Mouse (Mus musculus) neural tube, embryonic 13.5 days (tissue): ENCODE measurements at regions not wholly inside any gene's neighbourhood (a gene's known extent, or its start where the extent isn't known, plus 50 kb on each side); places are given as distances from the start of the nearest gene placed in this dataset.
"Not testable (repeated sequence)": the region's sequence is repeated elsewhere in the genome, so short reads cannot be mapped to it uniquely, and the experiment has no call there.

Experiments
- ATAC-seq: fragments of 200-750 bp; cut with Nextera tagmentation; 2 replicates; pipeline ENCODE4 v1.8.0; 2017; ENCODE audit warnings: low read depth, mild to moderate bottlenecking, moderate TSS enrichment, moderate library complexity
- H3K27ac ChIP-seq: fragments of 300-500 bp; sonication (generic); replicated peaks from 2 replicates; pipeline ENCODE4 v1.5.1; 2015; ENCODE audit warnings: moderate library complexity, mild to moderate bottlenecking, inconsistent platforms
- H3K27me3 ChIP-seq: fragments of 300-500 bp; sonication (generic); 2 replicates; pipeline ENCODE4 v1.6.1; 2015; ENCODE audit warnings: mild to moderate bottlenecking, inconsistent platforms
- H3K36me3 ChIP-seq: fragments of 300-500 bp; sonication (generic); 2 replicates; pipeline ENCODE4 v1.6.1; 2015; ENCODE audit warnings: mild to moderate bottlenecking, inconsistent platforms
- H3K4me1 ChIP-seq: fragments of 300-500 bp; sonication (generic); replicated peaks from 2 replicates; pipeline ENCODE4 v1.6.1; 2015; ENCODE audit warnings: inconsistent platforms
- H3K4me2 ChIP-seq: fragments of 300-500 bp; sonication (generic); 2 replicates; pipeline ENCODE4 v1.6.1; 2015; ENCODE audit warnings: inconsistent platforms, mild to moderate bottlenecking, moderate library complexity
- H3K4me3 ChIP-seq: fragments of 300-500 bp; sonication (generic); 2 replicates; pipeline ENCODE4 v1.5.1; 2015; ENCODE audit warnings: mild to moderate bottlenecking, inconsistent platforms
- H3K9ac ChIP-seq: fragments of 300-500 bp; sonication (generic); 2 replicates; pipeline ENCODE4 v1.6.1; 2015; ENCODE audit warnings: moderate library complexity, mild to moderate bottlenecking, inconsistent platforms
- H3K9me3 ChIP-seq: fragments of 300-500 bp; sonication (generic); 2 replicates; pipeline ENCODE4 v1.6.1; 2016; ENCODE audit warnings: inconsistent platforms
- WGBS: fragments of 180-500 bp; shearing (Covaris S2); methylation state at CpG from one replicate; pipeline ENCODE4 v1.1.7; 2015; 5-methylcytosine and 5-hydroxymethylcytosine counted together

DNA sequence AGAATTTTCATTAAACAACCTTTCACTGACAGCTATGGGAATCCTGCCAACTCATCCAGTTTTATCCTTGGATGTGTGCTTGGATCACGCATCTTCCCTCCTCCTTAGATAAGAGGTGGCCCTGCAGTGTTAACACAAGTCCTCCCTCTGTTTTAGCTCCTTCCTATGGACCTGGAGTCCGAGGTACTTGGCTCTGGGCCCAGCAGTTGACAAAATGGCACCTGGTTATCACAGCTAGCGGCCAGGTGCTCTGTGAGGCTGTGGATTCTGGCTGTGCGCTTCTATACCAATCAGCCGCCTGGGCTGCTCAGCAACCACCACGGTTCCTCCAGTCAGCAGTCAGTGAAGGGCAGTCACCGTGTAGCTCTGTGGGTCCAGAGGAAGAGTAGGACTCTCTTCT lies 157.4 kb downstream of the Prdm2 start:
- no peaks in the 10 kb centered on the region for H3K9me3 ChIP-seq
- no peaks in the 10 kb centered on the region for H3K27me3 ChIP-seq
- H3K36me3 ChIP-seq: no peaks in the 10 kb centered on the region
- H3K9ac ChIP-seq: no peak overlapping the region
- no peak overlapping the region for H3K4me2 ChIP-seq
- H3K27ac ChIP-seq: no peak overlapping the region
- no peak for ATAC-seq
- 88% methylated on average over 7 of the region's 7 CpGs for WGBS
- no peak overlapping the region for H3K4me3 ChIP-seq
- no peaks in the 10 kb centered on the region for H3K4me1 ChIP-seq

DNA sequence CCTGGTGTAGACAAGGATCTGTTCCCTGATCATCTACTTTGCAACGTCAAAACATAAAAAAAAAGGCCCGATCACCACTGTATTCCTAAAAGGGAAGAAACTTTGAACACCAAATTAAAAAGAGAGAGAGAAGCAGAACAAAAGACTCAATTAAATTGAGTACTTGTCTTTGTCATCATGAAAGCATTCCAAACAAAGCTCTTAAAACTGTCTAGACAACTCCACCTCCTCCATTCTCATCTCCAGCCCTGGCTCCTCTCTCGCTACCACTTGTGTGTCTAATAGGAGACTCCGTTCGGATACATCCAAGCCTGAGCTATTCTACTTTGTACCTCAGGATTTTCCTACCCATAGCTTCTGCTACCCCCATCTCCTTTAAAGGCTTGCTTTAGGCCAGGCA lies 159.8 kb downstream of the Prdm2 start:
- Histone ChIP-seq H3K9ac (no peak overlapping the region), H3K4me1 (no peaks in the 10 kb centered on the region), H3K9me3 (no peaks in the 10 kb centered on the region), H3K27ac (no peak overlapping the region), H3K4me2 (no peak overlapping the region), H3K4me3 (no peak overlapping the region), H3K27me3 (no peaks in the 10 kb centered on the region), H3K36me3 (no peaks in the 10 kb centered on the region)
- 65% methylated on average over 5 of the region's 5 CpGs for WGBS
- ATAC-seq: no peak

DNA sequence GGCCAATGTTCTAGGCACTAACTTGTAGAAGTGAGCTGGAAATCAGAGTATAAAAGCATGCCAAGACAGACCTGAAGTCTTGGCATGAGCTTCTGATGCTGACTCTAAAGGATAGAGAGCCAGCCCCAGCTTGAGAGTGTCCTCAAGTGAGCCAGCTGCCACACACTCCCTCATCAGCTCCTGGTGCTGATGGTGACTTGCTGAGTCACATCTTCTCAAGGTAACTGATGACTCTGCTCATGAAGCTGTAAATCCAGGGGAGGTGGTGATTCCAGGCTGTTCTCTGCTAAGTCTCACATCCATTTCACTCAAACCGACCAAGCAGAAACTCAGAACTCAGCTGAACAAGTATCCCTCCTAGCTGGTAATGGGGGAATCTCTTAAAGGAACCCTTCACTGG lies 161.6 kb downstream of the Prdm2 start:
- WGBS: 87% methylated on average over 1 of the region's 1 CpGs
- Histone ChIP-seq H3K27ac (no peak overlapping the region), H3K9ac (no peak overlapping the region), H3K4me1 (no peaks in the 10 kb centered on the region), H3K27me3 (no peaks in the 10 kb centered on the region), H3K4me2 (no peak overlapping the region), H3K9me3 (no peaks in the 10 kb centered on the region), H3K36me3 (no peaks in the 10 kb centered on the region), H3K4me3 (no peak overlapping the region)
- no peak for ATAC-seq

DNA sequence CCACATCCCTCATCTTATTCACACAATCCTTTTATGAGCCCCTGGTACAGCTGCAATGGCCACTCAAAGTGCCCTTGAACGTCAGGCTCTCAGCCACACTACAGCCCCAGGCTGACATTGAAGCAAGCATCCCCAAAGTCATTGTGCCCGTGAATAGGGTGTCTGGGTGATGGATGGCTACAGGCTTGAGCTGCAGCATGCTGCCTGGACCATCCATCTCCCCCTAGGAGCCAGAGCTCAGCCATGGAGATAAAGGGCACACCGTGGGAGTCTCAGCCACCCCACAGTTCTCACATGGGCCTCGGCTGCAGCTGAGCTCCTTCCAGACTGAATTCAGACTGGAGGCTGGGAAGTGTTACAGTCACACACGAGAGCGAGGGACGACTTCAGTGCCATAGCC lies 167.6 kb downstream of the Prdm2 start:
- H3K9me3 ChIP-seq: no peaks in the 10 kb centered on the region
- peak; percentile 87 for ATAC-seq
- no peak overlapping the region for H3K4me3 ChIP-seq
- no peak overlapping the region for H3K4me2 ChIP-seq
- WGBS: 10% methylated on average over 7 of the region's 7 CpGs
- no peaks in the 10 kb centered on the region for H3K36me3 ChIP-seq
- peaks cover 29% of the 10 kb centered on the region for H3K4me1 ChIP-seq
- no peaks in the 10 kb centered on the region for H3K27me3 ChIP-seq
- no peak overlapping the region for H3K9ac ChIP-seq
- H3K27ac ChIP-seq: peak overlapping the region; percentile 50

DNA sequence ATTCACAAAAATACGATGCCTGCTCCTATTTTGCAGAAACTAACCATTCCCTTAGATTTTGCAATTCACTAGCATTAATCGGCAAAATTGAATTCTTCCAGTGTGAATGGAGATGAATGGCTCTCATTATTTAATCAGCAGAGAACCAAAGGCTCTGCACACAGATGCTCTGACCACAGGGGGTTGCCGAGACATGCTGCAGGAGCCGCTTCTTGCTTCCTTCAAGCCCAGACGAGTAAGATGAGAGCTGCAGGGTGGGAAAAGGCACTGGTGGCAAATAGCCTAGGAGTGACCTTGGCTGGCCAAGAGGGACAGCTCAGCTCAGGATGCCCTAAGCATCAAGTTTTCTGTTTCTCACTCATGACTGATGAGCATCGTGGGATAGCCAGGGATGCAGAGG lies 170.0 kb downstream of the Prdm2 start:
- WGBS: 16% methylated on average over 6 of the region's 6 CpGs
- no peaks in the 10 kb centered on the region for H3K9me3 ChIP-seq
- H3K27ac ChIP-seq: peak overlapping the region; percentile 55
- peak; percentile 62 for ATAC-seq
- H3K4me3 ChIP-seq: no peak overlapping the region
- H3K27me3 ChIP-seq: no peaks in the 10 kb centered on the region
- no peaks in the 10 kb centered on the region for H3K36me3 ChIP-seq
- 0 out of 2 replicates have a peak overlapping the region, but pooled peaks have one; percentile 15 for H3K4me2 ChIP-seq
- H3K4me1 ChIP-seq: peaks cover 29% of the 10 kb centered on the region
- H3K9ac ChIP-seq: peak overlapping the region; percentile 49; the same call in 1 of the 2 replicates

DNA sequence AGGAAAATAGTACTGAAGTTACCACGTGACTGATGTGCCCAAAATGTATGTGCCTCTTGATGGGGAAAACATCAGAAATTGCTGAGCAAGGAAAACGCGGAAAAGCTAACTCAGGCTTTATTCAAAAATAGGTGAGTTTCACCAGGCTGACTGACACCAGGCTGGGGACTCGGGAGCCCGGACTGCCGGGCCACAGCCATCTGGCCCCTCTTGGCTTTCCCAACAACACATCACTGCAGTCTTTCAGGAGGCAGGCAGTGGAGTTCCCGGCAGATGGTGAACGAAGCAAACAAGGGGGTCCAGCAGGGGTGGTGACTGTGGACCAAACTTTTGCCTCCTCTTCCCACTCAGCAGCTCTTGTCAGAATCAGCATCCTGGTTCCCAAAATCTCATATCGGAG lies 174.2 kb downstream of the Prdm2 start:
- Histone ChIP-seq H3K4me1 (peaks cover 24% of the 10 kb centered on the region), H3K36me3 (no peaks in the 10 kb centered on the region), H3K9ac (no peak overlapping the region), H3K4me2 (no peak overlapping the region), H3K4me3 (no peak overlapping the region), H3K27me3 (no peaks in the 10 kb centered on the region), H3K27ac (no peak overlapping the region), H3K9me3 (no peaks in the 10 kb centered on the region)
- WGBS: 76% methylated on average over 9 of the region's 9 CpGs
- ATAC-seq: no peak

DNA sequence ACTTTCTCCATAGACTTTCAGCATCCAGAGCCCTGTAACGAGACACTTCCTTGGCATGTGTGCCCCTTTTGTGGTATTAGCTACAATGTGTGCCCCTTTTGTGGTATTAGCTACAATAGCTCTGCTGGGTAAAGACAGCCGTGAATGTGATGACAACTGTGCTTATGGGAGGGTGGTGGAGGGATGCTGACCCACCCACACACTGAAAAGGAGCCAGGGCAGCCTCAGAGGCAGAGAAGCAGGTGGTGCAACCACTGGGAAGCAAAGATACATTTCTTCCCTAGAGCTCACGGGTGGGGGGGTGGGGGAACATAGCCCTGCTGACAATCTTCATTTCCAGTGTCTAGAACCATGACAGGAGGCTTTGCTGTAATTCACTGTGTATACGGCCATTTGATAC lies 176.1 kb downstream of the Prdm2 start:
- 46% methylated on average over 4 of the region's 4 CpGs for WGBS
- no peak for ATAC-seq
- Histone ChIP-seq H3K27ac (no peak overlapping the region), H3K27me3 (no peaks in the 10 kb centered on the region), H3K9ac (no peak overlapping the region), H3K9me3 (no peaks in the 10 kb centered on the region), H3K4me2 (no peak overlapping the region), H3K4me3 (no peak overlapping the region), H3K4me1 (peaks cover 9% of the 10 kb centered on the region), H3K36me3 (no peaks in the 10 kb centered on the region)

DNA sequence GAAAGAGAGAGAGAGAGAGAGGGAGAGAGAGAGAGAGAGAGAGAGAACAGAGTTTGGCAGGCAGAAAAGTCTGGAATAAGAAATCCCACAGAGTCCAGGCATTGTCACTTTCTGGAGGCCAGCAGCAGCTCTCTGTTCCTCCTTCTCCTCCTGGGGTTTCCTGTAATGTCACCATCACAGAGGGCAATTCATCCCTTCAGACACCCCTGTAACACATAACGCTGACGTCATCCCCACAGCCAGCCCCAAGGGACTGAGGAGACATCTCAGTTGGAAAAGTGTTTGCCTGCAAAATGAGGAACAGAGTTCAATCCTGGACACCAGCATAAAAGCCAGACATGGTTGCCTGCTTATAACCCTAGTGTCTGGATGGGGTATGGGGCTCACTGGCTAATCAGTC lies 177.7 kb downstream of the Prdm2 start:
- not testable (repeated sequence) for H3K4me2 ChIP-seq, H3K27me3 ChIP-seq, H3K4me1 ChIP-seq, H3K9ac ChIP-seq, H3K4me3 ChIP-seq, H3K27ac ChIP-seq, H3K36me3 ChIP-seq, ATAC-seq, H3K9me3 ChIP-seq
- WGBS: 50% methylated on average over 2 of the region's 2 CpGs

DNA sequence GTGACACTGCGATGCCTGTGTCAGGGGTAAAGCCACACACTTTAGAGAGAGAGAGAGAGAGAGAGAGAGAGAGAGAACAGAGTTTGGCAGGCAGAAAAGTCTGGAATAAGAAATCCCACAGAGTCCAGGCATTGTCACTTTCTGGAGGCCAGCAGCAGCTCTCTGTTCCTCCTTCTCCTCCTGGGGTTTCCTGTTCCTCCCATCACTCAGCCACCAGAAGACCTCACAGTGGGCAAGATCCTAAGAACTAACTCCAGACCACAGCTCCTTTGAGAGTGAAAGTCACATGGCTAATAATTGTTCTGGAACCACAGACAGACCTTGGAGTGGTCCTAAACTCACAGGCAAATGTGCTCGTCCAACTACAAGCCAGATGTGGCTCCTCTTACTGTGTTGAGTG lies 178.5 kb downstream of the Prdm2 start:
- not testable (repeated sequence) for H3K36me3 ChIP-seq, H3K27me3 ChIP-seq, H3K9me3 ChIP-seq, ATAC-seq, H3K4me3 ChIP-seq, H3K9ac ChIP-seq, H3K4me2 ChIP-seq, H3K27ac ChIP-seq, H3K4me1 ChIP-seq
- 82% methylated on average over 2 of the region's 2 CpGs for WGBS

DNA sequence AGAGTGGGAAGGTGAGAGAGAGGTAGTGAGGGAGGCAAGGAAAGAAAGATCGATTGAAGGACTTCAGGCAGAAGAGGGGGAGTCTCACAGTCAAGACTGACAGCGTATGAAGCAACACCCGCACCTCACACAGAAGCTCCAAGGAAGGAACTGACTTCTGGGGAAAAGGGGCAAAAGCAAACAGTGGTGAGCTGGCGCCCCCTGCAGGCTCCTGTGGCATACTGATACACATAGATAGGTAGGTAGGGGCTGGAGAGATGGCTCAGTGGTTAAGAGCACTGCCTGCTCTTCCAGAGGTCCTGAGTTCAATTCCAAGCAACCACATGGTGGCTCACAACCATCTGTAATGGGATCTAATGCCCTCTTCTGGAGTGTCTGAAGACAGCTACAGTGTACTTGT lies 183.0 kb downstream of the Prdm2 start:
- not testable (repeated sequence) for H3K9me3 ChIP-seq, H3K36me3 ChIP-seq, H3K9ac ChIP-seq, H3K27ac ChIP-seq, H3K4me1 ChIP-seq, H3K27me3 ChIP-seq, H3K4me2 ChIP-seq, ATAC-seq, H3K4me3 ChIP-seq
- WGBS: 73% methylated on average over 4 of the region's 4 CpGs

DNA sequence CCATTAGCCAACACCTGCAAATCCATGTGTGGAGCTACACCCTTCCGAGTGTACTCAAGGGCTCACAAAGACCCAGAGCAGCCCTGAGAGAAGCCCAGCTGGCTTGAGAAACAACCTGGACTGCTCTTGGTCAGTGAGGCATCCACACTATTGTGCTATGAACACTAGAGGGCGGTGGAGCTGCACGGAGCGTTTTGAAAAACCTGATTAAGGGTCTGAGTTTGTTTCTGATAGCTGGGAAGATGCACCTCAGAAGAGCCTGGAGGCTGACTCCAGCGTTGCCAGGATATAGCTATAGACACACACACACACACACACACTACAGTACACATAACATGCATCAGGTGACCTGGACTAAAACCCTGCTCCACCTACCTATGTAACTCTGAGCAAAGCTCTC lies 185.5 kb downstream of the Prdm2 start:
- ATAC-seq: peak; percentile 82
- Histone ChIP-seq H3K4me1 (no peaks in the 10 kb centered on the region), H3K4me2 (no peak overlapping the region), H3K9ac (no peak overlapping the region), H3K27ac (no peak overlapping the region), H3K27me3 (no peaks in the 10 kb centered on the region), H3K4me3 (no peak overlapping the region), H3K36me3 (no peaks in the 10 kb centered on the region), H3K9me3 (0 out of 2 replicates have a peak, but pooled peaks cover 5% of the 10 kb centered on the region)
- WGBS: 6% methylated on average over 5 of the region's 5 CpGs

DNA sequence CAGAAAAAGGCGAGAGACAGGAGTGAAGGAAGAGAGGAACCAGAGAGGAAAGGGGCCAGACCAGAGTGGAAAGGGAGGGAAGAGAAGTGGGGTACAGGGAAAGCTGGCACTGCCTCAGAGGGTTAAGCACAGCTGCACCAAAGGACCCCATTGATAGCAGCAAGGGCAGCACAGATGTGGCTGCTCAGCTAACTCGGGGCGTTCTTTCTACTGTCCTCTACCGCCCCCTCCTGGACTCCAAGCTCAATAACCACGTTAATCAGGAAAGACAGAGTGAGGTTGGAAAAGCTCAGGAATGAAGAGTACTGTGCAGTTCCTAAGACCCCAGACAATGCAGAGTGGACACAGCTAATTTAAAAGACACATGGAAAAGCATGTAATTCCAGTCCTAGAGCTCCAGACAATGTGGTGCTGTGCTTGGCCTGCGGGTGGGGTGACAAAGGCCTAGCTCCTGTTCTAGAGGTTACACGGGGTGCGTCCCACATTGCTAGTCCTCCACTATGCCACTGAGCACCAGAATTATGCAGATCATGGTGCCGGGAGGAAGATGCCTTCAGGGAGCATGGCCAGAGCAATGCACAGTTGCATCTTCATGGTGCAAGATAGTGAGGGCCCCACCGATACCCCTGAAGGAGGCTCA lies 191.4 kb downstream of the Prdm2 start:
- H3K4me1 ChIP-seq: peaks cover 14% of the 10 kb centered on the region
- 47% methylated on average over 10 of the region's 10 CpGs for WGBS
- H3K27me3 ChIP-seq: peaks cover 4% of the 10 kb centered on the region; the same call in 1 of the 2 replicates
- no peak overlapping the region for H3K27ac ChIP-seq
- no peaks in the 10 kb centered on the region for H3K36me3 ChIP-seq
- peak; percentile 81 for ATAC-seq
- H3K9me3 ChIP-seq: 0 out of 2 replicates have a peak, but pooled peaks cover 5% of the 10 kb centered on the region
- no peak overlapping the region for H3K4me2 ChIP-seq
- no peak overlapping the region for H3K4me3 ChIP-seq
- H3K9ac ChIP-seq: no peak overlapping the region

DNA sequence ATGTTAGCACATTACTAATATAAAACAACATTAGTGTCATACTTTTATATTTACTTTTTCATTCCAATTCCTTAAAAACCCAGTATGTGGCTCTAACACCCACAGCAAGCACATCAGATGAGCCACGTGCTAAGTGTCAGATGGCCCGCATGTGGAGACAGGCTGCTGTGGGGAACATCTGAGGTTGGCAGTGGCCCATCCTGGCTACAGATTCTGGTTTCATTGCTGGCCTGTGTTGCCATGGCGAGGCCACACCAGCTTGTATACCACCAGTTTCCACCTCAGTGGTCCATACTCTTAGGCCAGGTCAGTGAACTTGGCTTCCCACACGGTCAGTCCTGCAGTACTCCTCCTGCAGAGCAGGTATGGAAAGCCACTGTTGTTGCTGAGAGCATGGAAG lies 192.1 kb downstream of the Prdm2 start:
- Histone ChIP-seq H3K4me1 (peaks cover 14% of the 10 kb centered on the region), H3K4me3 (no peak overlapping the region), H3K9me3 (0 out of 2 replicates have a peak, but pooled peaks cover 5% of the 10 kb centered on the region), H3K27me3 (peaks cover 4% of the 10 kb centered on the region; the same call in 1 of the 2 replicates), H3K36me3 (no peaks in the 10 kb centered on the region), H3K9ac (no peak overlapping the region), H3K27ac (no peak overlapping the region), H3K4me2 (no peak overlapping the region)
- WGBS: 72% methylated on average over 4 of the region's 4 CpGs
- ATAC-seq: 0 out of 2 replicates have a peak, but pooled peaks have one; percentile 33
